Mouse (Mus musculus): ENCODE results near the gene Cntn4. TPM values are rescaled to one million over a fixed set of nuclear protein-coding genes. Genes with fewer than 3 reads are reported as not detected.
A peak's percentile ranks its signal among the peaks of the same experiment; 100 is the strongest.

Cntn4 gene
- polyA plus RNA-seq, 1 experiment from 2014 or later = 5.3 TPM

DNA sequence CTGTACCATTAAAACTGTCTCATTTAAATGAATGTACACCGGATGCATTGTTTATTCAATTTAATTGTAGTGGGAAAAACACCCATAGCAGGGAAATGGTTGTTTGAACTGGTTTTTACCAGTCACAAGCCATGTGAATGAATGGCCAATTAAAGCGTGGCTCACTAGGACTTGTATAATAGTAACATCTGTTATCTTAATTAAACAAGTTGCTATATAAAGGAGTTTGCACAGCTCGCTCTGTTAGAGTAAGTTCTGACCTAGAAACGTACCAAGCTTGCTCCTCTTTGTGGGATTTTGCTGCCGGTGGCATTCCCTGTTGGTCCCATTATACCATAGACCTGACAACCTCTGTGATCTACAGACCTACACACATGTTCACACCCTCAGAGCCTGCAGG is 902.7 kb downstream of the Cntn4 start:
- H3K4me2 ChIP-seq (replicated peaks) = no peak overlapping the region
- no peaks in the 10 kb centered on the region for H3K9me3 ChIP-seq
- no peak for ATAC-seq (ENCODE audit: insufficient number of reproducible peaks, insufficient read depth, low FRiP score, low TSS enrichment)
- H3K36me3 ChIP-seq = no peaks in the 10 kb centered on the region
- no peak overlapping the region for H3K27ac ChIP-seq
- no peak overlapping the region for H3K4me3 ChIP-seq
- no peak overlapping the region for H3K9ac ChIP-seq
- H3K4me1 ChIP-seq = no peaks in the 10 kb centered on the region
- no peaks in the 10 kb centered on the region for H3K27me3 ChIP-seq
- WGBS = 77% methylated on average over 5 of the region's 5 CpGs

DNA sequence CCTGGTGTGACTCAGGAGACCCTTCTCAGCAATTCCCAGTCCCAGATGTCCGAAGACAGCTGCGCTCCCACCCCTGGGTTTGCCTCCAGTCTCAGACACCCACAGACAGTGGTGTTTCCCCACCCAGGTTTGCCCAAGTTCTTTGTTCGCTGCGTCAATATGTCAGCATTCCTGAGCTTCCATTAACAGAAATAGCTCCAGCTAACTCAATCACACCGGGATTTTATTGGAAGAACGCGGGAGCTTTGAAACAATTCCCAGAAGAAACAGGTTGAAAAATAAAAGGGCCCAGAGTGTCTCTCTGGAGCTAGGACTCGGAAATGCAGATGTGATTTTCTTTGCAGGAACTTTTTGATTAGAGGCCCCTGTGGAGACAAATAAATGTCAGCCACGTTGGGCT is 916.3 kb downstream of the Cntn4 start:
- Histone ChIP-seq H3K27me3 (no peaks in the 10 kb centered on the region), H3K27ac (no peak overlapping the region), H3K36me3 (no peaks in the 10 kb centered on the region), H3K9me3 (no peaks in the 10 kb centered on the region), H3K9ac (no peak overlapping the region), H3K4me1 (no peaks in the 10 kb centered on the region), H3K4me2 (replicated peaks) (peak overlapping the region; percentile 25), H3K4me3 (no peak overlapping the region)
- ATAC-seq (ENCODE audit: insufficient number of reproducible peaks, insufficient read depth, low FRiP score, low TSS enrichment) = no peak
- WGBS = 18% methylated on average over 9 of the region's 9 CpGs

DNA sequence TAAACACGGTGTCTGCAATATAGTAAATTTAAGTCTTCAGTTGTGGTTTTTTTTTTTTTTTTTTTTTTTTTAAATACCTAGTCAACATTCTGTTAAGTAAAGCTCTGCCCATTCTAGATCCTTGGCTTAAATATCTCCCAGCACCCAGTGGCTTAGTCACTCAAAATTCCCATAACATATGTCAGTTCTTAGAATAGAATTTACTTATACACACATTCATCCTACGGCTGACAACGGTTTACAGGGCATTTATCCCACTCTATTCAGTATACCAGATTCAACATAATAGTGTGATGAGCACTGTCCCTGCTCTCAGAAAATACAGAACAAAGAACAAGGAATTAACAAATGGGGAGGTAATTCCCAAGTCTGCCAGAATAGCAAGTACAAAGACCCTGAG is 939.6 kb downstream of the Cntn4 start:
- 91% methylated on average over 3 of the region's 3 CpGs for WGBS
- H3K4me1 ChIP-seq = no peaks in the 10 kb centered on the region
- no peaks in the 10 kb centered on the region for H3K9me3 ChIP-seq
- no peak overlapping the region for H3K27ac ChIP-seq
- no peak for ATAC-seq (ENCODE audit: insufficient number of reproducible peaks, insufficient read depth, low FRiP score, low TSS enrichment)
- no peaks in the 10 kb centered on the region for H3K27me3 ChIP-seq
- H3K4me3 ChIP-seq = no peak overlapping the region
- H3K36me3 ChIP-seq = no peaks in the 10 kb centered on the region
- H3K4me2 ChIP-seq (replicated peaks) = no peak overlapping the region
- H3K9ac ChIP-seq = no peak overlapping the region

DNA sequence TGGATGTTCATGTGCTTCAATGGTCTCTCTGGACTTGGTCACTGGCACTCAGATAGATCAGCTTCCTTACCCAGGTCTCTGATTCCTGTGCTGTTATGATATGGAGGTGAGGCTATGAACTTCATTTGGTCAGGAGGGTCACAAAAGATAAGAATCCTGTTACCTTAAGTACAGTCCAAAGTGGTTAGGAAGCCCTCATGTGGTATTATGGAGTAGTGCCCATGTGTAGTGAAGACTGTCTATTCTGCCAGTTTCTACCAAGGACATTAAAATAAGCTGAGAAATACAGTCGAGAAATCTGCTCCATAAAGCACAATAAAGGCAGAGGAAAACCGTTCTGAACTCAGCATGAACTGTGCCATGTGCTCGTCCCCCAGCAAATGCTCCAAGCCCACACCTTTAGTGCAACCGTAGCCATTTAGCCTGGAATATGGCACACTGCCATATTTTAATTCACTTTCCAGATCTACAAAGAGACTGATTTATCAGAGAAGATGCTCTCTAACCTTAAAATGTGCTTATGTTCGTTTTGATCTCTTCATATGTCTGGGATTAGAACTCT is 943.8 kb downstream of the Cntn4 start:
- Histone ChIP-seq H3K9me3 (no peaks in the 10 kb centered on the region), H3K4me2 (replicated peaks) (no peak overlapping the region), H3K4me1 (no peaks in the 10 kb centered on the region), H3K27me3 (no peaks in the 10 kb centered on the region), H3K4me3 (no peak overlapping the region), H3K9ac (no peak overlapping the region), H3K27ac (no peak overlapping the region), H3K36me3 (no peaks in the 10 kb centered on the region)
- 77% methylated on average over 5 of the region's 5 CpGs for WGBS
- no peak for ATAC-seq (ENCODE audit: insufficient number of reproducible peaks, insufficient read depth, low FRiP score, low TSS enrichment)

DNA sequence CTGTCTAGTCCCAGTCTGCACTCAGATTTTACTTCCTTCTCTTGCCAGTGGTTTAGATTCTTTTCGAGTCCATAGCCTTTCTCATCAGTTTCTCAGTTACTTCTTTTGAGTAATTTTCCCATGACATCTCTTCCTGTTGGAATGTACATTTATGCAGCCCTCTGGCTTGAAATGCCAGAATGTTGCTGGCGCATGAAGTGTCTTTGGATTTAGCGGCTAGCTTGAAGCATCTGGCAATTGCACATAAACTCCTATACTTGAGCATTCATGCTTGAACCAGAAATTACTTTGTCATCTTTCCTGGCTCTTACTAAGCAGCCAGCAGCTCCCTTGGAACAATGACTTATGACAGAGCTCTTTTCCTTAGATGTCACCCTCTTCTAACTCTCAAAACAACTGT is 965.6 kb downstream of the Cntn4 start:
- no peak for ATAC-seq (ENCODE audit: insufficient number of reproducible peaks, insufficient read depth, low FRiP score, low TSS enrichment)
- Histone ChIP-seq H3K36me3 (no peaks in the 10 kb centered on the region), H3K4me1 (no peaks in the 10 kb centered on the region), H3K9ac (no peak overlapping the region), H3K27me3 (no peaks in the 10 kb centered on the region), H3K4me2 (replicated peaks) (no peak overlapping the region), H3K4me3 (no peak overlapping the region), H3K27ac (no peak overlapping the region), H3K9me3 (no peaks in the 10 kb centered on the region)
- 87% methylated on average over 3 of the region's 3 CpGs for WGBS

DNA sequence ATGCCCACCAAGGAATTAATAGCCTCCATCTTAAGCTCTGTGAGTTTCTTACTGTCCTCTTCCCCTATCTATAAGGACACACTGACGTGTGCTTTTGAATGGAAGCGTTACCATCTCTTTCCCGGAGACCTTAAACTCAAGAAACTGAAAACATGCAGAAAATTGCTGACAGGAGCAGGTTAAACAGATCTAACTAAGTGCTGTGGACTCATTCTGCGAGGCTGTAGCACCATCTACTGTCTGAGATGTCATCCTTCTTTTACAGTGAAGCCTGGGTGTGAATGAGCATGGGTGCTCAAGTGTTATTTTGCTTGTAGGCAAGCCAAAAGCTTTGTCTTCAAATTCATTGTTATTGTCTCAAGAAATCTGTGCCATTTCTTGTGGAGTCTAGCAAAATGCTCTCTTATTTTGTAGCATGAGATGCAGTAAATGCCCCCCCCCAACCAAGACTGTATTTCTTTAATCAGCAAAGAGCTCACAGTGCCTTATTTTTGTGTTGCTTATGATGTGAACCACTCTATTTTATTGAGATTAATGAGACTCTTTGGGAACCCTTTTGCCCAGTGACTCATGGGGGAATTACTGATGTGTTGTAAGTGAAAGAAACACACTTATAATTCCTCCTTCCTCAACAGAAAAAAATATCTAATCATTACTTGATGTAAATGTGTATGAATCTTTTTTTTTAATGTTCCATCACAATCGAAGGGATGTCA is 968.2 kb downstream of the Cntn4 start:
- H3K4me2 ChIP-seq (replicated peaks) = 0 out of 2 replicates have a peak overlapping the region, but pooled peaks have one; percentile 9
- 42% methylated on average over 5 of the region's 5 CpGs for WGBS
- no peaks in the 10 kb centered on the region for H3K9me3 ChIP-seq
- H3K27me3 ChIP-seq = no peaks in the 10 kb centered on the region
- no peaks in the 10 kb centered on the region for H3K4me1 ChIP-seq
- H3K9ac ChIP-seq = no peak overlapping the region
- no peak overlapping the region for H3K4me3 ChIP-seq
- H3K36me3 ChIP-seq = no peaks in the 10 kb centered on the region
- no peak for ATAC-seq (ENCODE audit: insufficient number of reproducible peaks, insufficient read depth, low FRiP score, low TSS enrichment)
- H3K27ac ChIP-seq = no peak overlapping the region

DNA sequence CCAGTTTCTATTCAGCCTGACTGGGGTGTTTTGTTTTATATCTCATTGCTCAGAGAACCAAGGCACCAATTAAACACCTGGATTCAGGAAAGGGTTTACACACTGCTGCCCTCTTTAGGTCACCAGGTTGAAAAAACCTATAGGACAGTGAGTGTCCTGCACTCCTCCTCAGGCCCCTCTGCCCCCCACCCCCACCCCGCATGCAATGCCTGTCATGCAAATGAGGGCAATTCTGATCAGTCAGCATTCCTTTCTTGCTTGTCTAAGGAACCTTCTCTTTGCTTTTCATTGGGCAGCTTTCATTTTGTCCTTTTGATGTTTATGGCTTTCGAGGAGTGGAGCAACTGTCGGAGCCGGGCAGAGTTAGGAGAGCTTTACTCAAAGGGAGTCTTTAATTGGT is 969.5 kb downstream of the Cntn4 start:
- H3K27ac ChIP-seq = no peak overlapping the region
- no peaks in the 10 kb centered on the region for H3K27me3 ChIP-seq
- H3K9ac ChIP-seq = no peak overlapping the region
- no peaks in the 10 kb centered on the region for H3K36me3 ChIP-seq
- H3K4me2 ChIP-seq (replicated peaks) = no peak overlapping the region
- no peaks in the 10 kb centered on the region for H3K4me1 ChIP-seq
- 41% methylated on average over 4 of the region's 4 CpGs for WGBS
- no peak for ATAC-seq (ENCODE audit: insufficient number of reproducible peaks, insufficient read depth, low FRiP score, low TSS enrichment)
- H3K4me3 ChIP-seq = no peak overlapping the region
- H3K9me3 ChIP-seq = no peaks in the 10 kb centered on the region

DNA sequence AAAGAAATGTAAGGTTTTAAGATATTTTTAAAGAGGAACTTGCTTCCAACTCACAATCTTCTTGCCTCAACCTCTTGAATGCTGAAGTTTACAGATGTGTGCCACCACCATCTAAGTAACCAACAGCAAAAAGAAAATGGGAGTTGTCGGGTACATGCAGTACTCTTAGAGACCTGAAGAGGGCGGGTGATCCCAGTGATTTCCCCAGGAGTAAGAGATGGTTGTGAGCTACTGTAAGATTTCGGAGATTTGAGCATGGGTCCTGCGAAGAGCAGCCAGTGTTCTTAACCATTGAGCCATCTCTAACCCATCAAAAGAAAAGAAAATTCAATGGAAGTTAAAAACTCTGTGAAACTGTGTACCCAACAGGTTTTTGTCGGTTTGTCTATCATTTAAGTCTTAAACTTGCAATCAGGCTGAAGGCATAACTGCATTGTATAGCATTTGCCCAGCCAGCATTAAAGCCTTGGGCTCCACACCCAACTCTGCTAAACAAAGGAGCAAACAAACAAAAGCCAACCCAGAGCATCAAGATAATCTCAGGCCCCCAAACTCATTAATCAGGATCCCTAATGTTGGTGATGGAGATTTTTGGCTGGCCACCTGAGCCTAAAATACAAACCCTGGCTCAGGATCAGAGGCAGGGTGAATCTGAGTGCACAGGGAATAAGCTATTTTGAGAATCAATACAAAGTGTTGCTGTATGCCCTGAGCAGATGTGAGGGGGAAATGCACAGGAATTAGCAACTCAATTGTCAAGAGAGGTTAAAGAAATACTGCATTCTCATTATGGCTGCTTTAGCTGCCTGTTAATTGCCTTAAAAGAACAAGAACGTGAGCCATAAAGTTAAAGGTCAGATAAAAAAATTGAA is 986.6 kb downstream of the Cntn4 start:
- no peaks in the 10 kb centered on the region for H3K27me3 ChIP-seq
- H3K9me3 ChIP-seq = no peaks in the 10 kb centered on the region
- H3K27ac ChIP-seq = no peak overlapping the region
- no peaks in the 10 kb centered on the region for H3K4me1 ChIP-seq
- H3K4me2 ChIP-seq (replicated peaks) = no peak overlapping the region
- ATAC-seq (ENCODE audit: insufficient number of reproducible peaks, insufficient read depth, low FRiP score, low TSS enrichment) = no peak
- H3K9ac ChIP-seq = no peak overlapping the region
- no peak overlapping the region for H3K4me3 ChIP-seq
- 37% methylated on average over 6 of the region's 6 CpGs for WGBS
- no peaks in the 10 kb centered on the region for H3K36me3 ChIP-seq

DNA sequence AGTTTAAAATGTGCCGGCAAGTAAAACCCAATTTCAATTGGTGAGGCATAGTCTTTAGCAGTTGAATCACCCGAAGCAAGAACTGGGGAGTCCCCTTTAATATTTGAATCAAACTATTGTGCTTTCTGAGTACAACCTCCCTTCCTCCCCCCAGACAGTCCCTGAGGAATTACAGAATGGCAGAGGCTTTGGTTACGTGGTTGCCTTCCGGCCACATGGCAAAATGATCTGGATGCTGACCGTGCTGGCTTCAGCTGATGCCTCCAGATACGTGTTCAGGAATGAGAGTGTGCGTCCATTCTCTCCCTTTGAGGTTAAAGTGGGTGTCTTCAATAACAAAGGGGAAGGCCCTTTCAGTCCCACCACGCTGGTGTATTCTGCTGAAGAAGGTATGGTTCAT is 998.1 kb downstream of the Cntn4 start:
- Histone ChIP-seq H3K9ac (no peak overlapping the region), H3K9me3 (no peaks in the 10 kb centered on the region), H3K4me2 (replicated peaks) (no peak overlapping the region), H3K27me3 (no peaks in the 10 kb centered on the region), H3K4me1 (no peaks in the 10 kb centered on the region), H3K4me3 (no peak overlapping the region), H3K36me3 (no peaks in the 10 kb centered on the region), H3K27ac (no peak overlapping the region)
- no peak for ATAC-seq (ENCODE audit: insufficient number of reproducible peaks, insufficient read depth, low FRiP score, low TSS enrichment)
- 65% methylated on average over 8 of the region's 8 CpGs for WGBS

DNA sequence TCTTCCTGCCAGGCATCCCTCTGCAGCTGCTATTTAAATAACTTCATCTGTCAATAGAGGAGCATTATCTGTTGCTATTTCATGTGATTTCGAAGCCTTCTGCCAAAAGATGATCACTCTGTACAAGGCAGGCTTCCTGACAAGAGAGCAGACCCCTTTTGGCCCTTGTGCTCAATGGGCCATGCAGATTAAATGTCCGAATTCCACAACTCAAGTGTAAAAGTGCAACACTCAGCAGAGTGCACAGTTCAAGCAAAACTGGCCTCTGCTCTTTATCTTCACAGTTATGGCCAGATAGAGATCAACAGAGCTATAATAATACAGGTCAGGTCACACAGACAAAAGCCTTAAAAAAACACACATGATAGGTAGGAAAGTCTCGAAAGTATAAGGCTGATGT is 1024.5 kb downstream of the Cntn4 start:
- no peak overlapping the region for H3K9ac ChIP-seq
- no peaks in the 10 kb centered on the region for H3K27me3 ChIP-seq
- H3K36me3 ChIP-seq = no peaks in the 10 kb centered on the region
- no peak overlapping the region for H3K4me2 ChIP-seq (replicated peaks)
- H3K4me1 ChIP-seq = no peaks in the 10 kb centered on the region
- no peak overlapping the region for H3K4me3 ChIP-seq
- H3K9me3 ChIP-seq = no peaks in the 10 kb centered on the region
- 67% methylated on average over 3 of the region's 3 CpGs for WGBS
- no peak for ATAC-seq (ENCODE audit: insufficient number of reproducible peaks, insufficient read depth, low FRiP score, low TSS enrichment)
- no peak overlapping the region for H3K27ac ChIP-seq

DNA sequence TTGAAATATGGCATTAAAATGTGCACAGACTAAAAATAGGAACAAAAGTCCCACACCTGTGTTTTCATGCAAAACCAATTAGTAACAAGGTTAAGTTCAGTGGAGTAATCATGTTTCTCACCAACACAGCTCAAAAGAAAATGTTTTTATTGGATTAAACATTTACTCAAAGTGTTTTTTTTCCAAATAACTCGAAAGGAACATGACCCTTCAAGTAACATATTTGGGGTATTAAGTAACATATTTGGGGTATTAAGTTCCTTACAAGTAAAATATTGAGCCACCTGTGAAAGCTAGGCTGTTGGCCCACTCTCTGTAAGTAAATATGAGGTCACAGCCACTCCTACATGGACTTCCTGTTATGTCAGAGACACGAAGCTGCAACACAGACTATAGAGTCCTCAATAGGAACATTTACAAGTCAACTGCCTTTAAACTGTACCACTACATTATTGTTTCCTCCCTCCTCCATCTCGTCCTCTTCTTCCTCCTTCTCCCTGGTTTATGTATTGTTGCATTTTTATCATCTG is 1028.1 kb downstream of the Cntn4 start:
- Histone ChIP-seq H3K4me2 (replicated peaks) (no peak overlapping the region), H3K36me3 (no peaks in the 10 kb centered on the region), H3K4me1 (no peaks in the 10 kb centered on the region), H3K27me3 (no peaks in the 10 kb centered on the region), H3K4me3 (no peak overlapping the region), H3K9ac (no peak overlapping the region), H3K27ac (no peak overlapping the region), H3K9me3 (no peaks in the 10 kb centered on the region)
- ATAC-seq (ENCODE audit: insufficient number of reproducible peaks, insufficient read depth, low FRiP score, low TSS enrichment) = no peak
- 47% methylated on average over 3 of the region's 3 CpGs for WGBS

DNA sequence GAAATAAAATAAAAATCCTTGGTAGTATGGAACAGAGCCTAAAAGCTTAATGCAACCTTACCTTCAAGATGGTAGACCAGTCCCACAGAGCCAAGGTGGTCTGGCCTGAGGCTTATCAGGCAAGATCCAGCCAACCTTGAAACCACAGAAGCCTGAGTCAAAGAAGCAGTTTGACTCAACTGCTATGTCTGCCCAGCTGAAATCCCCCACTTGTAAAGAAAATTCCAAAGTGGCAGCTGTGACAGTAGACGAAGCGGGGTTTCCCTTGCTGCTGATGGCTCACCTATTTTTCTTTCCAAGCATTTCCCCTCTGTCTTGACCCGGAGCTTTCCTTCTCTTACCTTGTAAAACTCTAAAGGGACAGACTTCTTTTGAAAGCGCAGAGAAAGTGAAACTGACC is 1048.2 kb downstream of the Cntn4 start:
- H3K9ac ChIP-seq = no peak overlapping the region
- H3K4me3 ChIP-seq = no peak overlapping the region
- WGBS = 82% methylated on average over 4 of the region's 4 CpGs

More for the DNA sequence above, 1048.2 kb downstream of the Cntn4 start:
- no peak overlapping the region for H3K27ac ChIP-seq
- H3K4me1 ChIP-seq = no peaks in the 10 kb centered on the region
- no peaks in the 10 kb centered on the region for H3K27me3 ChIP-seq
- no peaks in the 10 kb centered on the region for H3K36me3 ChIP-seq
- ATAC-seq (ENCODE audit: insufficient number of reproducible peaks, insufficient read depth, low FRiP score, low TSS enrichment) = no peak
- no peak overlapping the region for H3K4me2 ChIP-seq (replicated peaks)
- H3K9me3 ChIP-seq = no peaks in the 10 kb centered on the region
